Mouse (Mus musculus) MN1 (cell line): ENCODE results near the gene Prelid3b.

Experiments used
- DNase-seq: peaks from one replicate; pipeline ENCODE4 v3.0.0-alpha.2; 2016; ENCODE audit warnings: low spot score

Gene Prelid3b

DNA sequence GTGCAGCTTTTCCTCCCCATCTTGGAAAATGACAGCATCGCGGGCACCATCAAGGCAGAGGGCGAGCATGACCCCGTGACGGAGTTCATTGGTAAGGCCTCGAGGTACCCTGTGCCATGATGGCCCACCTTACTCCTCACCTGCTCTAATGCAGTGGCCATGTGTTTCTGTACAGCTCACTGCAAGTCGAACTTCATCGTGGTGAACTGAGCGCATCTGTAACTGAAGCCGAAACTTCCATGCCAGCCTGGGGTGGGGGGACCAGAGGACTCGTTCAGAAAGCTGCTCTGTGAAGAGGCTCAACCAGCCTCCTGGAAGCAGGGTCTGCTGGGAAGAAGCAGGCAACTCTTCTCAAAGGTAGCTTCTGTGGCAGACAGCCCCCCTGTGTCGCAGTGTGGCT is 46.0 kb downstream of the Prelid3b start:
- DNase-seq = no peak

DNA sequence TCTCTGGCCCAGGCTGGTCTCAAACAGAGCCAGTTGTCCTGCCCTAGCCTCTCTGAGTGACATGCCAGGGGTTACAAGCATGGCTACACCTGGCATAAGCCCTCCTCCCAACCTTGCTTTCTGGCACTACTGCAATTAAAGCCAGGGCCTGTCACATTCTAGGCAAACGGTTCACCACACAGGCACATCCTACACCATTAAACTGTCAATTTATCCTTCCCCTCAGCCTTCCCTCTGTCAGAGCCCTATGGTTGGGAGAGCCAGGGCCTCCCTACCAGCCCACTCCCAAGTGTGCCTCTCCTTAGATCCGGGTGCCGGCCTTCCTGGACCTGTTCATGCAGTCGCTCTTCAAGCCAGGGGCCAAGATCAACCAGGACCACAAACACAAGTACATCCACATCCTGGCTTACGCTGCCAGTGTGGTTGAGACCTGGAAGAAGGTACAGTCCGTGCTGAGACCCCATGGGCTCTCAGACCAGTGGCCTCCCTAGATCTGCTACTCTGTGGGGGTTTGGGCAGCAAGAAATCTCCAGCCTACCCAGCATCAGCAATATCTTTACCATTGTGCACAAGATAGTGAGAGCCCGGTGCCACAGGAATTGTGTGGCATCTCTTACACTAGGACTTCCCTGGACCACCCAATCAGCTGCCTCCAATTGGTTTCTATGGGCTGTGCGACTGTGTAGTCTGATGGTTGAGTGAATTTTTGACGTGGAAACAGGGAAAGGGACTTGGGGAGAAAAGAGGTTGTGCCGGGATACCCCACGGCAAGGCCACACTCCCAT is 48.4 kb downstream of the Prelid3b start:
- DNase-seq = no peak

DNA sequence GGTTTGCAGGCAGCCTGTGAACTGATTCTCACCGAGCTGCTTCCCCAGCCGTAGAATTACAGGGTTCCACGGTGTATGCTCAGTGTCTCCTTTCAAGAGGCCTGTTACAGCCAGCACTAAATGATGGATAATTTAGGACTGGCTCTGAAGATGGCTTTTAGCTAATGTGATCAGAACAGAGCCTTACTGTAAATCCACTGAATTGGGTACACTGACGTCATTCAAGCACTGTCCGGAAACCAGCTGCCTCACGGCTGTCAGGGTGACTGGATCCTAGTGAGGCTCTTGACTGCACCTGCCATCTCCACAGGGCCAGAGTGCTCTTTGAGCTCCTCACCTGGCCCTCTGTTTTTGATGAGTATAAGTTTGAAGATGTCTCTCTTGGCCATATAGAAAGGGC is 51.8 kb downstream of the Prelid3b start:
- DNase-seq = peak; percentile 86

DNA sequence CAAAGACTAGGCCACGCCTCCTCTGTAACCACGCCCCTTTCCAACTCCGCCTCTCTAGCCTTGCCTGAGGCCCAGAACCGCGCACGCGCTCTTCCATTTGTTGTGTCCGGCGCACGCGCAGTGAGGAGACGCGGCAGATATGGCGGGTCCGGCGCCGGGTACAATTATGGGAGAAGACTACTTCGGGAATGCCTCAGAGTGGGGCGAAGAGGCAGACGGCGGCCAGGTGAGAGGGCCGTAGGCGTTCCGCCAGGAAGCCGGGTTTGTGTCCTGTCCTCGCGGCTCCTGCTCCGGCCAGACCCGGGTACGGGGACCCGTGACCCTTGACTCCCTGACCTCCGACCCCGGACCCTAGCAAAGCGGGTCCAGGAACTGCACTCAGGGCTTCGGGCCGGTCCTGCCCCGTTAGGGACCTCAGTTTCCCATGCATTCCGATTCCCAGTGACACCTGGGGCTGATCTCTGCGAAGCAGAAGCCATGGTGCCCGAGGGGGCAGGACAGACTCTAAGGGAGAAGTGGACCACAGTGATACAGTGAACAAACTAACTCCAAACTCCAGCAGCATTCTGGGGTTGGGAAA is 57.1 kb downstream of the Prelid3b start, which contains the start of gene Nelfcd:
Gene Nelfcd, plus strand, starts transcription at position 74 of the 580 bp plus-strand sequence.
- DNase-seq = peak; percentile 96
